Mouse (Mus musculus) heart, postnatal 0 days (tissue): ENCODE results near the gene Mpc2.

Source experiments
- CTCF ChIP-seq: IDR thresholded peaks from 2 replicates; pipeline ENCODE4 v1.5.1; 2016; ENCODE audit warnings: antibody characterized with exemption, control low read depth, low read depth
- EP300 ChIP-seq: IDR thresholded peaks from 2 replicates; pipeline ENCODE4 v1.6.1; 2016; ENCODE audit warnings: antibody characterized with exemption, low read depth

DNA sequence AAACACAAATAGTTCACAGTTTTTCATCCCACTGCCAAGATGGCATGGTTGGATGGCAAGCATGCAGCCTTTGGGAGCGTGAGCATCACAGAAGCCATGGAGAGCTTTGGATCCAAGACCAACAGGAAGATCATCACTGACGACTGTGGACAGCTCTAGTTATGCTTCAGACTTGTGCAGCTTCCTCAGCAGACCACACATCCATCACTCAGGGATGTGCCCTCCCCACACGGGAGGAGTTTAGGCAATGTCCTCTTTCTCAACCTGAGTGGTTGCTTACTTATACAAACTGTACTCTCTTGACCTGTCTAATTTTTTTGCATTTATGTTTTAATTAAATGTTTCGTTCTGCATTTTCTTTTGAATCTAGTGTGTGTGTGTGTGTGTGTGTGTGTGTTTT, 28.8 kb downstream of the Mpc2 start:
- TF ChIP-seq EP300 (no peak), CTCF (no peak)
